Mouse (Mus musculus) frontal cortex, adult 2 months (tissue): ENCODE data around the gene Exosc3. TPM values are rescaled to one million over a fixed set of nuclear protein-coding genes. Genes with fewer than 3 reads are reported as not detected.
A peak's percentile ranks its signal among the peaks of the same experiment; 100 is the strongest.
"Not testable (repeated sequence)": the region's sequence is repeated elsewhere in the genome, so short reads cannot be mapped to it uniquely, and the experiment has no call there.

ENCODE experiments used
- DNase-seq, 2 experiments: peaks; one replicate each; pipeline ENCODE4 v3.0.0; 2022; ENCODE audit warnings: low spot score in 1 of 2; ENCODE audit errors: extremely low spot score in 1 of 2
- polyA plus RNA-seq: library from polyadenylated mRNA; depleted of rRNA; stranded (reverse); fragments of >200 nt; gene quantifications from 2 replicates; pipeline ENCODE4 v1.2.3, GENCODE M21; 2012; rRNA removed

Gene Exosc3
- polyA plus RNA-seq: 20.4 and 20.9 TPM in 2 replicates

DNA sequence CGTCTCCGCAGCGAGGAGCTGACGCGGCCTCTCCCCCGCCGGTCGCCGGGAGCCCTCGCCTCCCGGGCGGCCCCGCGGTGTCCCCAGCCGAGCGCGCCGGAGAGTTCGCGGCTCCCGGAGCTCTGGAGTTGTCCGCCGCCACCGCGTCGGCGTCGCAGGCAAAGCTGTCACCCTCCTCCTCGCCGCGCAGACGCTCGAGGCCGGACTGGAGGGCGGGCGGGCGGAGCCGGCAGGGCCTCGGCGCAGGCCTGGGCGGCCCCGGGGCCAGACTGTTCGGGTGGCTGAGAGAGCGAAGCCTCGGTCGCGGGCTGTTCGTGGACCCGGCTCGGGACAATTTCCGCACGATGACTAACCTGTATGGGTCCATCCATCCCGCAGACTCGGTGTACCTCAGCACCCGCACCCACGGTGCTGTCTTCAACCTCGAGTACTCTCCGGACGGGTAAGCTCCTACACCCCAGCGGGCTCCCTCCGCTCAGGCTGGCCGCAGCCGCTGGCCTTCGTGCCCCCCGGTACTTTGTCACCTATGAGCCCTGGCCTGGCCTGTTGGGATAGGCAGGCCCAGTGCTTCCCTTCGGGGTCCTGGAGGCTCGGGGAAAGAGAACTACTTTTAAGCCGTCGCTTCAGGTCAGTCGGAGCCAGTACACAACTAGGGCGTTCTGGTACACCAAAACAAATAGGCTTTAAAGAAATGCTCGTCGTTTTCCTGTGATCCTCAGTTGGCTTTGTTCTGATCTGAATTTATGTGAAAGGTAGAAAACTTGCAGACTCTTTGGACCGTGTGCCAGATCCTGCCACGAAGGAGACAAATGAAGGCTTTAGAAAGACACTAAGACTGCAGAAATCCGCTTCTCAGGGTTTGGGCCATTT is at the start of gene Exosc3:
Gene Exosc3 (minus strand): TSS at position 447 of the 870 bp plus-strand sequence.
- DNase-seq: peak in 1 of 2 experiments; percentile 19

DNA sequence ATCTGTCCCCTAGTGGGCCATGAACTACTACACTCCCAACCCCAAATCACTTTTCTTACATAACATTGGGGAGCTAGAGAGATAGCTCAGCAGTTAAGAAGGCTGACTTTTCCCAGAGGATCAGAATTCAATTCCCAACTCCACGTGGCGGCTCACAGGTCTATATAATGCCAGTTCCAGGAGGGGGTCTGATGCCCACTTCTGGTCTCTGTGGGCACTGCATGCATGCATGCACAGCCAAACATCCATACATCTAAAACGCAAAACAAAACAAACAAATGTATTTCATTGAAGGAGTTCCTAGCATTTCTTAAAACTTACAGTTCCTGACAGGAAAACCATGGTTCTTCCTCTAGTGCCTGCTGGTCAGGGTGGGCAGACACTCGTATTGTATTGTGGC is 49.6 kb upstream of the Exosc3 start:
- DNase-seq: no peak

DNA sequence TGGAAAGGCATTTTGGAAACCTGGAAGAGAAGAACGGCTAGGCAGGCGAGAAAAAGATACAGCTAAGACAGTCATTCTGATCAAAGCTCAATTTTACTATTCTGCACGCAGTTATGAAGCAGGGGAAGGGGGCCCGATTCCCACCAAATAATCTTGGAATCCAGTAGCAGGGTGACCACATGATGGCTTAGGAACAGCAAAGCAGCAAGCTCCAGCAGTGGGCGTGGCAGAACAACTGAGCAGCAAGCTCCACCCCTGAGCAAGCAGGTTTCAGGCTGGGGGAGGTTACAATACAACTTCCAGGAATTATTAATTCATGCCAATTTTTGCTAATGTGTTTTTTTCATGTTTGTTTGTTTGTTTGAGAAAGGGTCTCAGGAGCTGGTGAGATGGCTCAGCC is 44.8 kb upstream of the Exosc3 start:
- DNase-seq: not testable (repeated sequence)

DNA sequence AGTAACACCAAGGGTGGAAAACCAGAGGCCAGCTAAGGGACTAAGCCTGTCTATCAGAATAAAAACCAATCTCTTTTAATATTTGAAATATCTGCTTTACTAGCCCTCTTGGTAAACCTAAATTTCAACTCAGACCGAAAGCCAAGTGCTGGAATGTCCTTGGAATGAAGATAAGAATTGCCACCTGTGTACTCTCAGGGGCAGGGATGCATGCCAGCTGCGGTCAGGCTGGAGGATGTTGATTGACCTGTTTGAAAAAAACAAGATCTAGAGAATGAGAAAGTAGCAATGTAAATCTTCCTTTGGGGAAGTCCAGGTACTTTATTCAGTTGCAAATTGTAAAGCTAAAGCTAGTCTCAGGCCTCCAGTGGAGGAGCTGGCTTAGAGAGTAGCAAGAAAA is 39.6 kb upstream of the Exosc3 start:
- not testable (repeated sequence) for DNase-seq

DNA sequence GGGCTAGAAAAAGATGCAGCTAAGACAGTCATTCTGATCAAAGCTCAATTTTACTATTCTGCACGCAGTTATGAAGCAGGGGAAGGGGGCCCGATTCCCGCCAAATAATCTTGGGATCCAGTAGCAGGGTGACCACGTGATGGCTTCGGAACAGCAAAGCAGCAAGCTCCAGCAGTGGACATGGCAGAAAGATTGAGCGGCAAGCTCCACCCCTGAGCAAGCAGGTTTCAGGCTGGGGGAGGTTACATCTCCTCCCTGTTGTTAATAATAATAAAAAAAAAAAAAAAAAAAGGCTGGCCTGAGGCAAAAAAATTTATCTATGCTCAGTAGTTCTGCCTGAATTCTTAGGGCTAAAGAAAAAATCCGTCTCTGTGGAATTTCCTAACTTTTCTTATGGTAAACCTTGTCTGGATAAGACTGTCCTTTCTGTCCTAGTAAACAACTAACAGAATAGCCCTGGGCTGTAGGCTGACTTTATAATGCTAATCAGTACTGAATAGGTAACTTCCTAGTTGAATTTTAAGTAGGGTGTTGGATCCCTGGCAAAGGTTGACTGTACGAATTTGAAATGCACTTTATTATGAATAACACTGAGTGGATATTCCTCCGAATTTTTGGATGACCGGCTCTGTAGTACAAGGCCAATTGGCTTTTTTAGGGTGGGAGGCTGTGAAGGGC is 38.5 kb upstream of the Exosc3 start:
- DNase-seq: not testable (repeated sequence)

DNA sequence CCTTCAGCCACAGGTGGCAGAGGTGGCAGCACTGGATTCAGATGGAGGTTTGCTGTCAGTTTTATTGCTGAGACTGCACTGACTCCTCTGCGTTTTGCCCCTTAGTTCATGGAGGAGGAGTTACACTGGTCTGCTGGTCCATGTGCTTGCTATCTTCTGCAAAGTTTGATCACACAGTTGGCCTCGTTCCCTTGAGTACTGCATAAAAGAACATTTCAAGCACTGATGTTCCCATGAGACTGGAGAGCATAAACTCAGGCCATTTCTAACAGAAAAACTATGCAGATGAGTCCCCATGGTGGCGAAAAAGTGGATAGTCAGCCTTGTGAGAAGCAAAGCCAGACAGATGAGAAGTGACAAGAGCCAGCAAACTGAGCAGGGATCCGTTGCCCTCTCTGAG is 34.0 kb upstream of the Exosc3 start:
- no peak for DNase-seq

DNA sequence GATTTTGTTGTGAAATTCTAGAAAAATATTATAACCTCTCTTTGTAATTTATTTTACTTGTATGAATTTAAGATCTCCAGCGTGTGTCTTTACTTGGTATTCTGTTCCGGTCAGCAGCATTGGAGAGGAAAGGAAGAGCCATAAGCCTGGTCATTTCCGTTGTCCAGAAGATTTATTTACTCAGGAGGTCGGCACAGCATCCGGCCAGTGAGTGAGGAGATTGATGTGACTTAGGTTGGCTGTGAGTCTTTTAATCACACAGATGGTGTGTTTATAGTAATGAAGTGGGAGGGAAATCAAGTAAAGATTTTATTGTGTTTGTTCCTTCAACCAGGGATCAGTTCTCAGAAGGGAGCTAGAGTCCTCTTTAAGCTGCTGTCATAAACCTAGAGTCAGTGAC is 32.3 kb upstream of the Exosc3 start:
- DNase-seq: no peak

DNA sequence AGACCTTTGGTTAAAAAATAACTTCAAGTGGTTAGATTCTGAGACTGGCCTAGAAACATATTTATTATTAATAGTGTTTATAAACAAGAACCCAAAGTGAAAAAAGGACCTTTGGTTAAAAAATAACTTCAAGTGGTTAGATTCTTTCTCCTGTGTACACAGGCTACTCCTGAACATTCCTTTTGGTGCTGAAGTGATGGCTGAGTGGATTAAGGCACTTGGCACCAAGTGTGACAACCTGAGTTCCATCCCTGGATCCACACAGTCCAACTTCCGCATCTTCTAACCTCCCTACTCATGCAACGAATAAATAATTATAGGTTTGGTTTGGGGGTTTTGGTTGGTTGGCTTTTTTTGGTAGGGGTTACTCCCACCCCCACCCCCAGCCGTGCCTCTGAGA is 28.7 kb upstream of the Exosc3 start:
- no peak for DNase-seq

DNA sequence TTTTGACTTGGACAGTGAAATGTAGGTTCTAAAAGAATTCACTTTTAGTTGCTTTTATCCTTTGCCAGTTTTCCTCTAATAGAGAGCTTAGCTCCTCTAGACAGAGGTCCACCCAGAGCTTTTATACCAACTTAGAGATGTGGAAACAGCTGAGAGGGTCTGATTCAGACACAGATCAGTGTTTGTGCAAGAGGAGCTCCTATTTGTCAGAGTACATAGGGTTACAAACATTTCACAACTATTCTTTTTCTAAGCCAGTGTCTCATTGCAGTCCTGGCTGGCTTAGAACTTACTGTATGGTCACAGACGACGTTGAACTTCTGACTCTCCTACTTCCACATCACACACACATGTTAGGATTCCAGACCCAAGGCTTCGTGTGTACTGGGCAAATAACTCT is 14.1 kb upstream of the Exosc3 start:
- DNase-seq: no peak

DNA sequence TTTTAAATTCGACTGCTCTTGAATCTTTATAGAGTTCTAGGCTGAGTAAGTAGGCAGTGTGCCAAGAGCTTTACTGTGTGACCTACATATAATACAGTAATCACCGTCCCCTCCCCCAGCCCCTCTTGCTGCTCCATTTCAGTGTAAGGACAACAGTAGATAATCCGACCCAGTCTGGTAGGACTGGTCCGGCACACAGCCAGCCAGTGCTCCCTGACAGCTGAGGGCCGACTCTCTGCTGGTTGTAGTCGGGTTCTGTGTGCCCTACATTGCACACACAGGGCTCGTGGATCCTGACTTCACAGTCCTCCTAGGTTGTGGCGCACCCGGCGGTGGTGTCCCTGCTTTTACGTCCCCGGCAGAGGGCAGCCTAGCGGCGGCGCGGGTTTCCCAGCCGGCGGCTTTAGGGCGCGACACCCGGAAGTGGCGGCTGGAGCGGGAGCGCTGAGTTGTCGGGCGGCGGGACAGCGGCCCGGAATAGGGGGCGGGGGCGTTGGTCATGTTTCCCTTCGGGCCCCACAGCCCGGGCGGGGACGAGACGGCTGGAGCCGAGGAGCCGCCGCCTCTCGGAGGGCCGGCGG is 773 bp downstream of the Exosc3 start, which contains the start of gene Dcaf10:
Gene Dcaf10 (plus strand): TSS at position 433 of the 581 bp plus-strand sequence.
- peak; percentile 69 to 95 for DNase-seq

DNA sequence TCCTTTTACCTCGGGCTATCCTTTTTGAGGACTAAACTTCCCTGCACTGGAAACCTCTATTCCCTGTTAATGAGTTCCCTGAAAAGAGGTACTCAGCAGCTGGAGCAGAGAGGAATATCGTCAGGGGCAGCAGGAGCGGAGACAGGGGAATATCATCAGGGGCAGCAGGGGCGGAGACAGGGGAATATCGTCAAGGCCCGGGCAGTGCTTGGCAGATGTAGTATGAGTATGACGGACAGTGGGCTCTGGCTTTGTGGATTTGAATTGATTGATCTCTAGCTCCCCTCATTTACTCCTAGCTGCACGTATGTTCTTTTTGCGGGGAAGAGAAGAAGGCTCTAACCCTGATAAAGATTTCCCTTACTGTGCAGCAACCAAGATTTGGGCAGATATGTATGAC is 1.3 kb downstream of the Exosc3 start:
- no peak for DNase-seq

DNA sequence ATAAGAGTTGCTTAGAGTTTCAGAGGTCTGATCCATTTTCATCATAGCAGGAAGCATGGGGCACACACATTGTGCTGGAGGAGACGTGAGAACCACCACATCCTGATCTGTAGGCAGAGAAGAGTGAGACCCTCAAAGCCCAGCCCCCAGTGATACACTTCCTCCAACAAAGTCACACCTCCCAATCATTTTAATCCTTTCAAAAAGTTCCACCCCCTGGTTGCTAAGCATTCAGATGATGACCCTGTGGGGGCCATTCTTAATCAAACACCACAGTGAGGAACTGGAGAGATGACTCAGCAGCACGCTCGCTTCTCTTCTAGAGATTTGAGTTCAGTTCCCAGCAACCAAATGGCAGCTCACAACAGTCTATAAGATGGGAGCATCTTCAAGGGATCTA is 10.1 kb downstream of the Exosc3 start:
- DNase-seq: no peak

DNA sequence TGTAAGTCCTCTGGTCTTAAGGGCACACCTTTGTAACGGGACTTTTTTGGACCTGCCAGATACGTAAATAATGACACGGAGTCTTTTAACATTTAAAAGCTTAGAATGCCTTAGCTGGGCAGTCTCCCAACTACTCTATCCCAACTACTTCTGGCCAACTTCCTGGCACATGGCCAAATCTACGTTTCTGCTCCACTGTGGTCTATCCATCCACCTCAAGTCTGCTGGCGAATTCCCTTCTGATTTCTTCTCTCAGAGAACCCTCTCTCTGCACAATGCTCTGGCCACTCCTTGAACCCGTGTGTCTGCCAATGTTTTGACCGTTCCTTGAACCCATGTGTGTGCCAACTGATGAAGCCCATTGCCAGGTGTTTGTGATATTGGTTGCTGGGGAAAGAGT is 11.4 kb downstream of the Exosc3 start:
- no peak for DNase-seq

DNA sequence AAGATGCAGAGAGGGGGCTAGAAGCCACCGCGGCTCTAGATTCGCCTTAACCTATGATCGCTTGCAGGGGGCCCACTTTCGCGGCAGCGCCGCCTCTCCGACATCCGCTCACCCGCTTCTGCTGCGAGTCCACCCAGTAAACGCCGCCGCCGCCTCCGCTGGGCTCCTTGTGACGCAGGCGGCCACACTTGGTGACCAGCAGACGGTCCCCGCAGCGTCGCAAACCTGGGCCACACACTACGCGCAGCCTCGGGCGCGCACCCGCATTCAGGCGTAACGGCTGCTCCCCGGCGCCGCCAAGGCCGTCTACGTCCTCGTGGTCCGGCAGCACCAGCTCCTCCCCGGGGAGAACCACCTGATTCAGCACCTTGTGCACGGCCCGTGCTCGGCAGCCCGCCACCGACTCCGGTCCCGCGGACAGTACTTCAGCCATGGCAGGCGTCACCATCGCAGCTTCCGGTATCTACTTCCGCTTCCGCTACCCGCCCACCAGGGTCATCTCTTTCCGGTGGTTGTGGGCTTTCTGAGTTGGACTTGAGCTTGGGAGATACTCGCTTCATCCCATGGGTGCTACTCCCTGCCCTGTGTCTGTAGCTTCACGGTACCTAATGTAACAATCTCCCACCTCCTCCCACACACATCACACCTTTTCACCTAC is 22.2 kb downstream of the Exosc3 start:
- DNase-seq: peak; percentile 76 to 91

DNA sequence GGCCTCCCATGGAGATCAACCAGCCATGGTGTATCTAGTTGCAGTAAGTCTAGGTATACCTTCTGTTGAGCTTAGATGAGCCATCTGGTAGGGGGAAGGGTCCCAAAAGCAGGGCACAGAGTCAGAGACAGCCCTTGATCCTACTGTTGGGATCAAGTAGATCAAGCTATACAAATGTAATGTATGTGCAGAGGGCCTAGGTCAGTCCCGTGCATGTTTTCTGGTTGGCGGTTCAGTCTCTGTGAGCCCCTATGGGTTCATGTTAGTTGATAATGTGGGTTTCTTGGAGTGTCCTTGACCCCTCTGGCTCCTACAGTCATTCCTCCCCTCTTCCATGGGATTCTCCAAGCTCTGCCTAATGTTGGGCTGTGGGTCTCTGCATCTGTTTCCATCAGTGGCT is 31.5 kb downstream of the Exosc3 start:
- DNase-seq: no peak

DNA sequence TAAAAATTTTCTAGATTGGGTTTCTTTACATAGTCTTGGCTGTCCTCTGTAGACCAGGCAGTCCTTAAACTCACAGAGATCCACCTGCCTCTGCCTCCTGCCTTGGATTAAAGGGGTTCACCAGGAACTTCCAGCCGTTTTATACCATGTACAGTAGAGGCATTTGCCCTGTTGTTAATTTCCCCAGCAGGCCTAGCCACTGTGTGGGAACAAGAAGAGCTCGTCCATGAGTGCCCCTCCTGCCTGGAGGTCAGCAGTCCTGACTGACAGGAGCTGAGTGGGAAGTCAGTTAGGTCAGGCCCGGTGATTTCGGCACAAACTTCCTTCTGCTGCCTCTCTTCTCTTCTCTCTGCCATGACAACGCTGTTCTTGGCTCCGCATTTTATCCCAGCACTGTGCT is 33.9 kb downstream of the Exosc3 start:
- DNase-seq: no peak

DNA sequence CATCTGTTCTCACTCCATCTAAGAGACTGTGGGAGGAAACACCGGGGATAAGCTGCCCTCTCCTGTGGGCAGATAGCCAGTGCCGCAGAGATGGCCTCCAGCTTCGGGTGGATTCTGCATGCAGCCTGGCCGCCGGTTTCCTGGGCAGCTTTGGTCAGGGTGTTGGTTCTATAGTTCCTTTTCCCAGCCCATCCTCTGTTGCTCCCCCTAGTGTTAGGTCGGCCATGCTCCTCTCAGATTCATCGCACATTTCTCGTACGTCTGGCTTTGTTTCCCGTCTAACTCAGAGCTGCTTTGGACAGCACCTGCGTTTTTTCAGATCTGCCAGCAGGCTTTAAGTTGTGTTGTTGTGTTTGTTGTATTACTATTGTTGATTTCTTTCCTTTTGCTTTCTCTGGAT is 34.5 kb downstream of the Exosc3 start:
- DNase-seq: peak in 1 of 2 experiments; percentile 31

DNA sequence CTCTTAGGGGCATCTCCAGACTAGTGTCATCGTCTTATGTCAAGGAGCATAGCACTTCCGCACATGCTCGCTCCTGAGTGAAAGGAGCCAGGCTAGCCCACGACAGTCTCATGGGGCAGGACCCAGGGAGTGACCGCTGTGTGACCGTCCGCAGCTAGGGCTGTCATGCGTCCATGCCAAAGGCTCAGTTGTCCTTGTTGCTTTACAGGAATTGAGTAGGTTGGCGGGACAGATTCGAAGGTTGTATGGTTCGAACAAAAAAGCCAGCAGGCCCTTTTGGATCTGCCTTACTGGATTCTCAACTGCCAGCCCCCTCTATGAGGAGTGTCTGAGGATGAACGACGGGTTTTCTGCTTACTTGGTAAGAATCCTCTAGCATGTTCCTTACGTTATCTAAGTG is 37.0 kb downstream of the Exosc3 start:
- no peak for DNase-seq

DNA sequence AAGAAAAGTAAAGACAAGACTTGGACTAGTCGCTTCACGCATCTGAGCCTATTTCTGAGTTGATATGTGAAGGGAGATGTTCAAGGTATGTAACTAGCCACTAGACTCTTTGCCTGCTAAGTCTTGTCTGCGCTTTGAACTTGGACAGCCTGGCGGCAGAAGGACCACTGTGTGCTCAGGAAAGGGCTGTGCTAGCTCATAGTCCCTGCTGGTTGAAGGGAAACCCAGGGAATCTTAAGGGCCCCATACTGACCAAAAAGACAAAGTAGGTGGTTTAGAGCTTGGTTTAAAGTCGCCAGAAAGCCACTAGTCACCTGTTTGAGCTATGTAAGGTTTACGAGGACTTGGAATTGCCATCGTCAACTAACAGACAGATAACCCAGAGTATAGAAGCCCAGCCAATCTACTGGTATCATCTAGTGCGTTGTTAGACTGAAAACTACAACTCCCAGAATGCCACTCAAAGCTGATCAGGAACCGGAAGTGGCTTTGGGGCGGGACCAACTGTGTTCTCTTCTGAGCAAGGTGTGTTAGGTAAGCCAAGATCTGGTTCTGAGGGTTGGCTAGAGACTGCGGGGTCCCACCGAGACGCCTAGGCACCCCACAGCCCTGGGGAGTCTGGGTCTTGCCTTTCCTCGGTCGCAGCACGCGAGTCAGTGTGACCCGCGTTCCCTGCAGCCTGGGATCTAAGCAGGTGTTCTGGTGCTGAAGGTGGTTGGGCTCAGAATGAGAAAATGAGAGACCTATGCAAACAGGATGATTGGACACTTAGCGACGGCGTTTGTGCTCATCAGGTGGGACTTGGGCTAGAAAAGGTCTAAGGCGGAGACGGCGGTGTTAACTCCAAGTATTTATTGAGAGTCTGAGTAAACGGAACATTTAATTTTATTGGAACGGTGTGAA is 45.6 kb downstream of the Exosc3 start, which contains the start of gene Trmt10b:
Gene Trmt10b (plus strand): TSS at position 466 of the 903 bp plus-strand sequence.
- peak; percentile 62 to 86 for DNase-seq

DNA sequence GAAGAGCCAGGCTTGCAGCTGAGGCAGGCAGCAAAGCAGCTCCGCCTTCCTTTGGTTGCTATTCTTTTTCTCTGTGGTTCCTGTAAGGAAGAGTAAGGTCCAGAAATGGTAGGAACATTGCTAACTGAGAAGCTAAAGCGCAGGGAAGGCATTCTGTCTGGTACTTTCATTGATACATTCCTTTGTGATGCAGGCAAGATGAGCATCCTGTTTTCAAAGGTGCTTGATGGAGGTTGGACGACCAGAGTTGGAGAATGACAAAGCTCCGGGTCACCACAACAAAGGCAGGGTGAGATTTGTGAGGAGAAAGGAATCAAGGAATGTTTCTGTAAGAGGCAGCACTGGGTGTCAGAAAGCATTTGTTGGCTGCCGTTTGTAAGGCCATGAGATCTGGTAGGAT is 54.6 kb downstream of the Exosc3 start:
- no peak for DNase-seq
